Mouse (Mus musculus) limb, embryonic 15.5 days (tissue): ENCODE data around the gene Slc17a8. TPM values are rescaled to one million over a fixed set of nuclear protein-coding genes. Genes with fewer than 3 reads are reported as not detected.

Source experiments
- polyA plus RNA-seq: library from polyadenylated mRNA; unstranded; fragments of >200 nt; fragmentation: Nextera tagmentation; extraction: Ambion mirVana; gene quantifications from 2 replicates; pipeline ENCODE4 v1.2.1, GENCODE M21; 2015

Slc17a8 gene
- polyA plus RNA-seq, 1 experiment from 2014 or later = 0.03 TPM

Other genes starting within 250 kb of the Slc17a8 start
- 15.1 and 16.2 TPM in 2 replicates for gene Gas2l3, start 177.3 kb downstream of the Slc17a8 start, polyA plus RNA-seq
- gene Nr1h4, start 87.7 kb downstream of the Slc17a8 start, polyA plus RNA-seq = 0.09 TPM in 2 replicates
- gene Scyl2, start 65.0 kb upstream of the Slc17a8 start, polyA plus RNA-seq = 6.0 and 7.4 TPM in 2 replicates
- 27.7 and 33.3 TPM in 2 replicates for gene Actr6, start 111.0 kb upstream of the Slc17a8 start, polyA plus RNA-seq
- 19.7 and 19.9 TPM in 2 replicates for gene Uhrf1bp1l, start 123.7 kb upstream of the Slc17a8 start, polyA plus RNA-seq